Mouse (Mus musculus): ENCODE results near the gene Hist1h2bg. TPM values are rescaled to one million over a fixed set of nuclear protein-coding genes. Genes with fewer than 3 reads are reported as not detected.
"Not testable (repeated sequence)": the region's sequence is repeated elsewhere in the genome, so short reads cannot be mapped to it uniquely, and the experiment has no call there.

Hist1h2bg gene
- polyA plus RNA-seq, 1 experiment from 2014 or later: 4.3 TPM

DNA sequence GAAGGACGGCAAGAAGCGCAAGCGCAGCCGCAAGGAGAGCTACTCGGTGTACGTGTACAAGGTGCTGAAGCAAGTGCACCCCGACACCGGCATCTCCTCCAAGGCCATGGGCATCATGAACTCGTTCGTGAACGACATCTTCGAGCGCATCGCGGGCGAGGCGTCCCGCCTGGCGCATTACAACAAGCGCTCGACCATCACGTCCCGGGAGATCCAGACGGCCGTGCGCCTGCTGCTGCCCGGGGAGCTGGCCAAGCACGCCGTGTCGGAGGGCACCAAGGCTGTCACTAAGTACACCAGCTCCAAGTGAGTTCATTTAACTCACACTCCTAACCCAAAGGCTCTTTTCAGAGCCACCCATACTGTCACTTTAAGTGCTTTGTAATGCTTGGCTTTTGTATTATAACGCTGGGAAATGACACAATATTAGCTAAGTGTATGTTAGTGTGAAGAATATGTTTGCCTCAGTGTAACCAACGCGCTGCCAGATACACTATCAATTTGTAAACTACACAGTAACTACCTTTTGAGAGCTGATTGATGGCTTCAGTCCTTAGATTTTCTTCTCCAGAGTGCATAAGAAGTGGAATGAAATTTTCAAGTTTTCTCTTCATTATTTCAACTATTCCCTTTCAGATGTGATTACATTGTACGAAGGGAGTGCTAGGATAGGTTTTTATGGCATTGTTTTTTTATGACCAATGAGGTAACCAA, 465 bp downstream of the Hist1h2bg start:
- peak overlapping the region; percentile 97 for H3K27ac ChIP-seq
- not testable (repeated sequence) for H3K27me3 ChIP-seq; H3K36me3 ChIP-seq; ATAC-seq (replicated peaks; ENCODE audit: insufficient number of reproducible peaks, insufficient read depth, low FRiP score, low read depth); H3K9me3 ChIP-seq (replicated peaks)
- H3K4me2 ChIP-seq: peak overlapping the region; percentile 73
- H3K4me3 ChIP-seq: peak overlapping the region; percentile 54
- H3K9ac ChIP-seq: peak overlapping the region; percentile 58
- H3K4me1 ChIP-seq (replicated peaks): peaks cover 34% of the 10 kb centered on the region
- WGBS: under 1% methylated on average over 17 of the region's 34 CpGs

DNA sequence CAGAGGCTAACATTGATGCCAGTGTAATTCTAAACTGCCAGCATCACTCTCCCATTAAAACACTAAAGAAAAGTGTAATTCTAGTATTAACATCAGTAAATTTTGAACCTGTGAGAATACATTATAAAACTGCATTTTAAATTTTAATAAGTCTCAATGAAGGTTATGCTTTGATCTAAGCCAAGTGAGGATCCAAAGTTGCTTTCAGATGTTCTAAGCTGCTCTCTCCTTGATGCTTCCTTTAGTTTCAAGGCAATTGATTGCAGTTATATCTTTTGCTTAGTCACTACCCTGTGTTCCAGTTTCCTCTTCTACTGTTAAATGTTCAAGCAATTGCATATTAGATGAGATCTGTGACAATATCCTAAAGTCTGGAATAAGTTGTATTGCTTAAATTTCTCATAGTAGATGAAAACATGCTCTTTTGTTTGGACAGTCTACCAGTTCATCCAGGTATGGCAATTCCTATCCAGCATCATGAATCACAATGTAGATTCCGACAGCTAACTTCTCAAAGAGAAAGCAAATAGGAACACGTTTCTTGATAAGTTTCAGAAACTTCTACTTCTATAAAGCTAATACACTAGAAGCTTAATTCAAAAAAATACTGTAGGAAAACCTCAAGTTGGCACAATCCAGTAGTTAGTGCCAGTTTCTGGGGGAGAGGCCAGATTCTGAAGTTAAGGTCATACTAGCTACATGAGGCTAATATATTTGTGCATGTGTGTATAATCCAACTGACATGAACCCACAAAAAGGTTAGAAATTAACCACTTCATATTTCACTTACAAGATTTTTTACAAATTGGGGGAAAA, 1.2 kb downstream of the Hist1h2bg start:
- H3K4me2 ChIP-seq: peak overlapping the region; percentile 73
- WGBS: 41% methylated on average over 2 of the region's 2 CpGs
- H3K36me3 ChIP-seq: no peaks in the 10 kb centered on the region
- H3K27me3 ChIP-seq: no peaks in the 10 kb centered on the region
- H3K9ac ChIP-seq: peak overlapping the region; percentile 58
- ATAC-seq (replicated peaks; ENCODE audit: insufficient number of reproducible peaks, insufficient read depth, low FRiP score, low read depth): no peak
- H3K4me1 ChIP-seq (replicated peaks): peaks cover 39% of the 10 kb centered on the region
- H3K4me3 ChIP-seq: peak overlapping the region; percentile 54
- no peaks in the 10 kb centered on the region for H3K9me3 ChIP-seq (replicated peaks)
- H3K27ac ChIP-seq: peak overlapping the region; percentile 97

DNA sequence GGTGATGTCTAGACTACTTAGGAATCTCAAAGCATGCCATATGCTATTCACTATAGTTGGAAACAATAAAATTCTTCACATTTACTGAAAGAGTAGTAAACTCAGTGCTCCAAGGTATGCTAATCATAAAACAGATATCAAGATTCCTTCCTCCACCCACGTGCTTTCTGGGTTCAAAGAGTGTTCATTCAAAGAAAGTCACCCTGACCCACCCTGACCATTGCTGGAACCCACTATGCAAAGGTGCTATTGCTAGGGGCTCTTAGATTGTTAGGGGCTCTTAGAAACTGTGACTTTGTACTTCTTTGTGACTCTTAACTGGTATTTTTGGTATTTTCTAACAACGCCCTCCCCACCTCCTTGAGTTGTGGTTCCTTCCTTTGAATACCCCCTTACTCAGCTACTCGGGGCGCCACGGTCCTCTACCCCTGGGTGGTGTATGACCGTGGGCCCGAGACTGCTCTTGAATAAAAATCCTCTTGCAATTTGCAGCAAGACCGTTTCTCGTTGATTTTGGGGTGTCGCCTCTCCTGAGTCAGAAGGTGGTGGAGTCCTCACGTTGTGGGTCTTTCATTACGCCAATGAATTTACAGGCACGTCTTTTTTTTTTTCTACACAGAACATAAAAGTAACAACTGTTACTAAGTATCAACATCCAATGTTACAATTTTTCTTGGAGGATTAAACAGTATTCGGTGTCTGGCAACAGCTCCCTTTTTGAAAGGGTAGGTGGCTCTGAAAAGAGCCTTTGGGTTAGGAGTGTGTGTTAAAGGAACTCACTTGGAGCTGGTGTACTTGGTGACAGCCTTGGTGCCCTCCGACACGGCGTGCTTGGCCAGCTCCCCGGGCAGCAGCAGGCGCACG, 2.1 kb downstream of the Hist1h2bg start:
- not testable (repeated sequence) for H3K9me3 ChIP-seq (replicated peaks); ATAC-seq (replicated peaks; ENCODE audit: insufficient number of reproducible peaks, insufficient read depth, low FRiP score, low read depth); H3K36me3 ChIP-seq; H3K27me3 ChIP-seq
- H3K9ac ChIP-seq: peak overlapping the region; percentile 58
- peak overlapping the region; percentile 97 for H3K27ac ChIP-seq
- H3K4me2 ChIP-seq: peak overlapping the region; percentile 73
- H3K4me3 ChIP-seq: peak overlapping the region; percentile 54
- WGBS: 13% methylated on average over 20 of the region's 20 CpGs
- peaks cover 39% of the 10 kb centered on the region for H3K4me1 ChIP-seq (replicated peaks)

DNA sequence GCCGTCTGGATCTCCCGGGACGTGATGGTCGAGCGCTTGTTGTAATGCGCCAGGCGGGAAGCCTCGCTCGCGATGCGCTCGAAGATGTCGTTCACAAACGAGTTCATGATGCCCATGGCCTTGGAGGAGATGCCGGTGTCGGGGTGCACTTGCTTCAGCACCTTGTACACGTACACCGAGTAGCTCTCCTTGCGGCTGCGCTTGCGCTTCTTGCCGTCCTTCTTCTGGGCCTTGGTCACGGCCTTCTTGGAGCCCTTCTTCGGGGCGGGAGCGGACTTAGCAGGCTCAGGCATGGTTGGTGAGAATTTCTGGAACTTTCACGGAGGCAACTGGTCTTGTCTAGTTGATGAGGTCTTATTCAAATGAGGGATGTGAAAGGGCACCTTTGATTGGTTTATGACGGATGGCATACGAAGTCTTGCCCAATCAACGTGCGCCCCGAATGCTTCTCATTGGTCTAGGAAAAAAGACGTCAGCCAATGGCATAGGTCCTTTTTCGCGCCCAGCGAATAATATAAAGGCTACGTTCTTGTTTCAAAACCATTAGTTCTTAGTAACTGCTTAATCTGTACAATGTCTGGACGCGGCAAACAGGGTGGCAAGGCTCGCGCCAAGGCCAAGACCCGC, 2.8 kb downstream of the Hist1h2bg start, which contains the start of the genes Hist1h2bf and Hist1h2ad:
Gene Hist1h2bf, minus strand, starts transcription at position 299 of the 627 bp plus-strand sequence.
Gene Hist1h2ad, plus strand, starts transcription at position 484 of the 627 bp plus-strand sequence.
- not testable (repeated sequence) for H3K36me3 ChIP-seq; H3K27me3 ChIP-seq; H3K9me3 ChIP-seq (replicated peaks)
- H3K4me3 ChIP-seq: peak within 1 kb of the TSS; percentile 54
- ATAC-seq (replicated peaks; ENCODE audit: insufficient number of reproducible peaks, insufficient read depth, low FRiP score, low read depth): peak; percentile 86
- peak within 1 kb of the TSS; percentile 58 for H3K9ac ChIP-seq
- H3K27ac ChIP-seq: peak within 1 kb of the TSS; percentile 97
- peaks cover 39% of the 10 kb centered on the region for H3K4me1 ChIP-seq (replicated peaks)
- under 1% methylated on average over 36 of the region's 42 CpGs for WGBS
- H3K4me2 ChIP-seq: peak within 1 kb of the TSS; percentile 73

DNA sequence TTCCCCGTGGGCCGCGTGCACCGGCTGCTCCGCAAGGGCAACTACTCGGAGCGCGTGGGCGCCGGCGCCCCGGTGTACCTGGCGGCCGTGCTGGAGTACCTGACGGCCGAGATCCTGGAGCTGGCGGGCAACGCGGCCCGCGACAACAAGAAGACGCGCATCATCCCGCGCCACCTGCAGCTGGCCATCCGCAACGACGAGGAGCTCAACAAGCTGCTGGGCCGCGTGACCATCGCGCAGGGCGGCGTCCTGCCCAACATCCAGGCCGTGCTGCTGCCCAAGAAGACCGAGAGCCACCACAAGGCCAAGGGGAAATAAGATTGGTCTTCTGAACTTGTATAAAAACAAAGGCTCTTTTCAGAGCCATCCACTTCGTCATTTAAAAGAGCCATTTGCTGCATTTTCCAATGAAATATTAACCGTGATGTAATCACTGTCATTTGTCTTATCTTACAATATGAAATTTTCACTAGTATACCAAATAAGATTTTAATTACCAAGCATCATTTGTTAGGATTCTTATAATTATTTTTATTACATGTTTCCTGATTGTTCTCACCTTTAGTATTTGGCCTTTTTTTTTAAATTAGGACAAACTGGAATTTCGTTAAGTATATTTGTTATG, 3.5 kb downstream of the Hist1h2bg start:
- H3K4me2 ChIP-seq: peak overlapping the region; percentile 73
- H3K4me3 ChIP-seq: peak overlapping the region; percentile 54
- 1% methylated on average over 14 of the region's 39 CpGs for WGBS
- H3K9ac ChIP-seq; H3K27me3 ChIP-seq; H3K9me3 ChIP-seq (replicated peaks); ATAC-seq (replicated peaks; ENCODE audit: insufficient number of reproducible peaks, insufficient read depth, low FRiP score, low read depth); H3K36me3 ChIP-seq: not testable (repeated sequence)
- peaks cover 38% of the 10 kb centered on the region for H3K4me1 ChIP-seq (replicated peaks)
- peak overlapping the region; percentile 97 for H3K27ac ChIP-seq

DNA sequence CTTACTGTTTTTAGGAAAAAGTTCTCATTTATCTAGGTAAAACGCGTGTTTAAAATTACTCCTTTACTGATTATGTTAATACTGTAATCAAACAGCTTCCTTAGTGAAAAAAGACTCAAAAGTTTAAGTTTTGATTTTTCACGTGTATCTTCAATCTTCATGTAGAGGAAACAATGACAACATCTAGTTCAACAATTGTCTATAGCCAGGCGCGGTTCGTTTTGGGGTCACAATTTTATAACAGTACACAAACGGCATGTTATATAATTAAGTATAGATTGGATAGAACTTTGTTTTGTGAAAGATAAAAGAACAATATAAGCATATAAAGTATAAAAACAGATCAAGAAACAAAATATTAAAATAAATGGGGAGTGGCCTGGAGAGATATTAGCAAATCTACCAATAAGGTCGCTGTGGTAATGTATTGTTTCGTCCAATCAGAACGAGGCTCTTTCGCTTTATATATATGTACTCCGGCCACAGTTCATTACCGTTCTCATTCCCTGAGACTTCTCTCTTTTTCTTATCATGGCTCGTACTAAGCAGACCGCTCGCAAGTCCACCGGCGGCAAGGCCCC, 4.2 kb downstream of the Hist1h2bg start, which contains the start of gene Hist1h3d:
Gene Hist1h3d, plus strand, starts transcription at position 493 of the 581 bp plus-strand sequence.
- Histone ChIP-seq H3K4me3 (peak within 1 kb of the TSS; percentile 47), H3K9me3 (replicated peaks) (no peaks in the 10 kb centered on the region), H3K9ac (peak within 1 kb of the TSS; percentile 61), H3K27me3 (no peaks in the 10 kb centered on the region), H3K4me2 (peak within 1 kb of the TSS; percentile 73), H3K4me1 (replicated peaks) (peaks cover 33% of the 10 kb centered on the region), H3K36me3 (no peaks in the 10 kb centered on the region), H3K27ac (peak within 1 kb of the TSS; percentile 79)
- ATAC-seq (replicated peaks; ENCODE audit: insufficient number of reproducible peaks, insufficient read depth, low FRiP score, low read depth): peak; percentile 53; the same call in 1 of the 2 replicates
- WGBS: 1% methylated on average over 18 of the region's 18 CpGs

DNA sequence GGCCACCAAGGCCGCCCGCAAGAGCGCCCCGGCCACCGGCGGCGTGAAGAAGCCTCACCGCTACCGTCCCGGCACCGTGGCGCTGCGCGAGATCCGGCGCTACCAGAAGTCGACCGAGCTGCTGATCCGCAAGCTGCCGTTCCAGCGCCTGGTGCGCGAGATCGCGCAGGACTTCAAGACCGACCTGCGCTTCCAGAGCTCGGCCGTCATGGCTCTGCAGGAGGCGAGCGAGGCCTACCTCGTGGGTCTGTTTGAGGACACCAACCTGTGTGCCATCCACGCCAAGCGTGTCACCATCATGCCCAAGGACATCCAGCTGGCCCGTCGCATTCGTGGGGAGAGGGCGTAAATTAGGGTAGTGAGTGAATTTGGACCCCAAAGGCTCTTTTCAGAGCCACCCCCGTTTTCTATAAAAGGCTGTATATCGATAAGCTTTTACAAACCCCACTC, 4.7 kb downstream of the Hist1h2bg start:
- H3K9me3 ChIP-seq (replicated peaks); H3K27me3 ChIP-seq; H3K36me3 ChIP-seq; ATAC-seq (replicated peaks; ENCODE audit: insufficient number of reproducible peaks, insufficient read depth, low FRiP score, low read depth): not testable (repeated sequence)
- peak overlapping the region; percentile 47 for H3K4me3 ChIP-seq
- 2% methylated on average over 11 of the region's 40 CpGs for WGBS
- H3K9ac ChIP-seq: peak overlapping the region; percentile 61
- H3K4me2 ChIP-seq: peak overlapping the region; percentile 73
- peak overlapping the region; percentile 77 for H3K27ac ChIP-seq
- H3K4me1 ChIP-seq (replicated peaks): peaks cover 35% of the 10 kb centered on the region

DNA sequence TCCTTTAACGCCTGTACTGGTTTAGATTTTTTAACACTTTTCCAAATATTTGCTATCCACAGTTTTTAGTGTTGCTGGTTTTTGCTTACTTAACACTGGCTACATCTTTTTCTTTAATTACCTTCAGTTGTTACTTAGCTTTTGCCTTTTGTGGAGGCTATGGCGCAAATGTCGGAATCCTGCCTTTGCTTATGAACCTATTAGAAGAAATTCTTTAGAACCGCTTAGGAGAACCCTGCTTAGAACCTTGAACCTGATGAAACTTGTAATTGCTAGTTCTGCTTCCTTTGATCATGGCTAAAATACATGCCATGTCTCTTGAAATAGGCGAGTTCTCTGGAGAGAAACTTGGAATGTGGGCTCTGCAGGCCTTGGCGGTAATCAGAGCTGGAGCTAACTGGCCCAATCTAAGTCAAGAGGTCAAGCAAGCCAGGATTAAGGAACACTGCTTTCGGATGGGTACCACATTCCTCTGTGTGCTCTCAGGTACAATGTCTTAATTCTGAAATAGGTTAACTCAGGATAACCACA, 5.2 kb downstream of the Hist1h2bg start:
- ATAC-seq (replicated peaks; ENCODE audit: insufficient number of reproducible peaks, insufficient read depth, low FRiP score, low read depth): no peak
- Histone ChIP-seq H3K9me3 (replicated peaks) (no peaks in the 10 kb centered on the region), H3K27ac (peak overlapping the region; percentile 77), H3K27me3 (no peaks in the 10 kb centered on the region), H3K9ac (peak overlapping the region; percentile 61), H3K4me1 (replicated peaks) (peaks cover 38% of the 10 kb centered on the region), H3K4me3 (peak overlapping the region; percentile 47), H3K36me3 (no peaks in the 10 kb centered on the region), H3K4me2 (peak overlapping the region; percentile 73)
- 22% methylated on average over 7 of the region's 7 CpGs for WGBS

DNA sequence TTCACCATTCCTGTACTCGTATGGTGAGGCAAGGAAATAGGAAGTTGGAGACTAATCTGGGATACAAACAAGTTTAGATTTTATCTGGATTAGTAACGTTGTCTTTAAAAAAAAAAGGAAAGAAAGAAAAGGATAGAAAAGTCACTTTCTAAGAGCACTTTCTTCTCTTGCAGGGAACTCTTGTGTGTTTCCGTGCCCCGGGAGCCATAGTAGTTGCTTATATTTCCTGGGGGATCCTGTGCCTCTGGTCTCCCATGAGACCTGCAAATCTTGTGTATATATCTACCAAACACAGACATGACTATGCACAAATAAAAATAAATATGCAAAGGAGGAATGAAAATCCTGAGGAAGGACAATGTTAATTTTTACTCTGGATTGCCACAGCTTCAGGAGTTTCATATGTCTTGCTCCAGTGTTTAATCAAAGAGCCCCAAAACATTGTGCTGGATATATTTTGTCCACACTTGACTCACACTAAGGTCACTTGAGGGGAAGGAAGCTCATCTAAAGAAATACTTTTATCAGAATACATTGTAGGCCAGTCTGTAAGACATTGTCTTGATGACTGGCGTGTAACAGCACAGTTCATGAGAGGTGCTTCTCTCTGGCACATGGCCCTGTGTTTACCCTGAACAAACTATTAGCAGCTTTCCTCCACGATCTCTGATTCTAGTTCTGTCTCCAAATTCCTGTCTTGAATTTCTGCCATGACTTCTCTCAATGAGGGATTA, 5.9 kb downstream of the Hist1h2bg start:
- Histone ChIP-seq H3K9me3 (replicated peaks) (no peaks in the 10 kb centered on the region), H3K4me3 (peak overlapping the region; percentile 47), H3K27me3 (no peaks in the 10 kb centered on the region), H3K36me3 (no peaks in the 10 kb centered on the region), H3K9ac (peak overlapping the region; percentile 61; the same call in 1 of the 2 replicates), H3K27ac (peak overlapping the region; percentile 77), H3K4me1 (replicated peaks) (peaks cover 37% of the 10 kb centered on the region), H3K4me2 (peak overlapping the region; percentile 73)
- ATAC-seq (replicated peaks; ENCODE audit: insufficient number of reproducible peaks, insufficient read depth, low FRiP score, low read depth): no peak
- 52% methylated on average over 6 of the region's 6 CpGs for WGBS
